Mouse (Mus musculus) G1E (cell line): Measurements from ENCODE around the gene Tnr. TPM values are rescaled to one million over a fixed set of nuclear protein-coding genes. Genes with fewer than 3 reads are reported as not detected.

Experiments used
- ATAC-seq: 2 replicates; pipeline ENCODE4 v1.8.0; 2016; ENCODE audit warnings: mild to moderate bottlenecking; ENCODE audit not compliant: insufficient number of reproducible peaks, poor library complexity, low FRiP score, severe bottlenecking; ENCODE audit errors: extremely low read depth
- DNase-seq: peaks from one replicate; pipeline ENCODE4 v3.0.0; 2012; ENCODE audit warnings: low spot score
- H3K27me3 ChIP-seq: 2 replicates; pipeline ENCODE4 v1.6.1; 2012; ENCODE audit warnings: mild to moderate bottlenecking, low read length, inconsistent platforms; ENCODE audit not compliant: insufficient read depth
- H3K36me3 ChIP-seq: replicated peaks from 2 replicates; pipeline ENCODE3; 2012; ENCODE audit warnings: mild to moderate bottlenecking, inconsistent platforms
- H3K4me1 ChIP-seq: 2 replicates; pipeline ENCODE4 v1.6.1; 2012; ENCODE audit warnings: low read depth, low read length, inconsistent platforms, mixed read lengths; ENCODE audit not compliant: insufficient read depth
- H3K4me3 ChIP-seq: 2 replicates; pipeline ENCODE4 v1.5.1; 2012; ENCODE audit warnings: low read depth, mild to moderate bottlenecking, inconsistent platforms, low read length, moderate library complexity, mixed read lengths
- H3K9me3 ChIP-seq: replicated peaks from 2 replicates; pipeline ENCODE4 v1.6.1; 2012; ENCODE audit warnings: inconsistent platforms
- CTCF ChIP-seq: IDR thresholded peaks from 2 replicates; pipeline ENCODE4 v1.5.1; 2012; ENCODE audit warnings: low read depth, low read length, inconsistent platforms, mixed read lengths
- GATA1 ChIP-seq: IDR thresholded peaks from 2 replicates; pipeline ENCODE4 v1.6.1; 2012; ENCODE audit warnings: borderline replicate concordance, low read length, inconsistent platforms, mixed read lengths
- GATA2 ChIP-seq: IDR thresholded peaks from 2 replicates; pipeline ENCODE4 v1.6.1; 2012; ENCODE audit warnings: low read depth, low read length, inconsistent platforms, borderline replicate concordance
- POLR2AphosphoS5 ChIP-seq: IDR thresholded peaks from 2 replicates; pipeline ENCODE4 v1.6.1; 2012; ENCODE audit warnings: low read depth, low read length, inconsistent platforms; ENCODE audit not compliant: insufficient replicate concordance
- TAL1 ChIP-seq: conservative IDR thresholded peaks from 2 replicates; pipeline ENCODE4 v1.6.1; 2012; ENCODE audit warnings: low read depth, low read length, inconsistent platforms, mixed read lengths
- polyA plus RNA-seq: library from polyadenylated mRNA; stranded (reverse); fragments of >175 nt; gene quantifications from 2 replicates; pipeline ENCODE4 v1.2.3, GENCODE M21; 2012
- total RNA-seq, 2 experiments: library from RNA; stranded (forward) in 1 of 2; stranded (reverse) in 1 of 2; fragments of 200-1000 nt in 1 of 2; fragments of >200 nt in 1 of 2; fragmentation: Nextera tagmentation in 1 of 2; gene quantifications; 2 replicates each; pipeline ENCODE4 v1.2.3; 2014 to 2017

Tnr gene
- total and polyA plus RNA-seq, 3 experiments = 0.16 TPM; not detected in 2

GRCm38 (mm10) chr1:159678221-159678935 lies 154.8 kb downstream of the Tnr start:
- no peaks in the 10 kb centered on the region for H3K27me3 ChIP-seq

GRCm38 (mm10) chr1:159681252-159681651 lies 157.7 kb downstream of the Tnr start:
- ATAC-seq = no peak

More at GRCm38 (mm10) chr1:159678221-159678935, 154.8 kb downstream of the Tnr start:
- Histone ChIP-seq H3K4me3 (no peak overlapping the region), H3K9me3 (no peaks in the 10 kb centered on the region), H3K4me1 (no peaks in the 10 kb centered on the region), H3K36me3 (no peaks in the 10 kb centered on the region)
- TF ChIP-seq POLR2AphosphoS5 (no peak), CTCF (no peak), GATA2 (no peak), GATA1 (no peak), TAL1 (no peak)
- DNase-seq (no peak), ATAC-seq (no peak)

GRCm38 (mm10) chr1:159686476-159687231 lies 163.1 kb downstream of the Tnr start:
- no peak for DNase-seq
- no peak for ATAC-seq
- Histone ChIP-seq H3K27me3 (no peaks in the 10 kb centered on the region), H3K36me3 (no peaks in the 10 kb centered on the region), H3K9me3 (no peaks in the 10 kb centered on the region), H3K4me3 (no peak overlapping the region), H3K4me1 (no peaks in the 10 kb centered on the region)
- TF ChIP-seq CTCF (no peak), TAL1 (no peak), POLR2AphosphoS5 (no peak), GATA2 (no peak), GATA1 (no peak)

More at GRCm38 (mm10) chr1:159681252-159681651, 157.7 kb downstream of the Tnr start:
- H3K4me3 ChIP-seq = no peak overlapping the region
- TF ChIP-seq POLR2AphosphoS5 = no peak
- TF ChIP-seq GATA2 = no peak
- TF ChIP-seq GATA1 = no peak
- no peak for TF ChIP-seq TAL1
- TF ChIP-seq CTCF = no peak
- DNase-seq = no peak
- no peaks in the 10 kb centered on the region for H3K36me3 ChIP-seq
- H3K9me3 ChIP-seq = no peaks in the 10 kb centered on the region
- no peaks in the 10 kb centered on the region for H3K27me3 ChIP-seq
- H3K4me1 ChIP-seq = no peaks in the 10 kb centered on the region

GRCm38 (mm10) chr1:159696717-159697116 lies 173.1 kb downstream of the Tnr start:
- no peaks in the 10 kb centered on the region for H3K27me3 ChIP-seq
- H3K4me1 ChIP-seq = no peaks in the 10 kb centered on the region
- no peaks in the 10 kb centered on the region for H3K9me3 ChIP-seq
- H3K4me3 ChIP-seq = no peak overlapping the region
- no peaks in the 10 kb centered on the region for H3K36me3 ChIP-seq
- no peak for TF ChIP-seq POLR2AphosphoS5
- TF ChIP-seq TAL1 = no peak
- no peak for TF ChIP-seq GATA1
- no peak for DNase-seq
- no peak for ATAC-seq

- no peaks in the 10 kb centered on the region for H3K27me3 ChIP-seq
- no peaks in the 10 kb centered on the region for H3K36me3 ChIP-seq
- no peak overlapping the region for H3K4me3 ChIP-seq
- no peaks in the 10 kb centered on the region for H3K4me1 ChIP-seq
- ATAC-seq (no peak; the same call in 1 of the 2 replicates), DNase-seq (no peak)
- H3K9me3 ChIP-seq = no peaks in the 10 kb centered on the region
- no peak for TF ChIP-seq GATA2
- TF ChIP-seq CTCF = no peak
- TF ChIP-seq POLR2AphosphoS5 = no peak
- no peak for TF ChIP-seq TAL1
- no peak for TF ChIP-seq GATA1
Measured at GRCm38 (mm10) chr1:159702038-159702437, 178.5 kb downstream of the Tnr start.

GRCm38 (mm10) chr1:159704925-159705324 lies 181.4 kb downstream of the Tnr start:
- H3K27me3 ChIP-seq = no peaks in the 10 kb centered on the region
- H3K9me3 ChIP-seq = no peaks in the 10 kb centered on the region
- ATAC-seq (no peak), DNase-seq (no peak)
- H3K4me3 ChIP-seq = no peak overlapping the region
- TF ChIP-seq POLR2AphosphoS5 (no peak), GATA1 (no peak), TAL1 (no peak), GATA2 (no peak), CTCF (no peak)
- H3K4me1 ChIP-seq = no peaks in the 10 kb centered on the region
- H3K36me3 ChIP-seq = no peaks in the 10 kb centered on the region
